Mouse (Mus musculus) left cerebral cortex, adult 2 months (tissue): ENCODE measurements around the gene Peli2. TPM values are rescaled to one million over a fixed set of nuclear protein-coding genes. Genes with fewer than 3 reads are reported as not detected.

ENCODE experiments used
- DNase-seq, 2 experiments: peaks; one replicate each; pipeline ENCODE4 v3.0.0; 2021 to 2022; ENCODE audit warnings: low spot score in 2 of 2, mixed read lengths in 1 of 2; ENCODE audit errors: extremely low spot score in 1 of 2
- H3K27ac ChIP-seq: fragments of 200-600 bp; 2 replicates; pipeline ENCODE4 v1.8.1; 2022
- H3K4me3 ChIP-seq: fragments of 200-600 bp; 2 replicates; pipeline ENCODE4 v1.8.1; 2022
- CTCF ChIP-seq: fragments of 200-600 bp; IDR thresholded peaks from 2 replicates; pipeline ENCODE4 v1.8.1; 2022; ENCODE audit warnings: antibody characterized with exemption, mild to moderate bottlenecking, moderate library complexity
- intact Hi-C: fragments of 180-260 bp; cut with DNase I; formaldehyde crosslinking; loops from one replicate; pipeline ENCODE4 v1.15.1; 2025
- total RNA-seq, 2 experiments: library from RNA; stranded (reverse); gene quantifications; 2 replicates each; pipeline ENCODE4 v1.2.3; 2021

Peli2 gene
- total RNA-seq, 2 experiments from 2014 or later = 19.3 to 23.1 TPM

GRCm38 (mm10) chr14:48289602-48290599 lies 169.3 kb downstream of the Peli2 start:
- no peak for TF ChIP-seq CTCF
- no peak overlapping the region for H3K4me3 ChIP-seq
- DNase-seq = no peak
- intact Hi-C loops = loop anchor here (5.0 kb wide), 1 partner anchor 42 kb away; no protein-coding TSS in a partner anchor
- no peak overlapping the region for H3K27ac ChIP-seq

GRCm38 (mm10) chr14:48293498-48293897 lies 172.9 kb downstream of the Peli2 start:
- TF ChIP-seq CTCF = no peak
- no peak overlapping the region for H3K4me3 ChIP-seq
- H3K27ac ChIP-seq = no peak overlapping the region
- no peak for DNase-seq
- intact Hi-C loops = no loop called here

- Histone ChIP-seq H3K27ac (peak overlapping the region; percentile 50; the same call in 1 of the 2 replicates), H3K4me3 (no peak overlapping the region)
- TF ChIP-seq CTCF = no peak
- DNase-seq = no peak
- intact Hi-C loops = no loop called here
These were observed 174.8 kb downstream of the Peli2 start for GRCm38 (mm10) chr14:48295410-48295809.

- H3K27ac ChIP-seq = peak overlapping the region; percentile 50; the same call in 1 of the 2 replicates
- DNase-seq = peak; percentile 26 to 27
- no peak overlapping the region for H3K4me3 ChIP-seq
- intact Hi-C loops = no loop called here
- TF ChIP-seq CTCF = no peak
These were observed 175.2 kb downstream of the Peli2 start for GRCm38 (mm10) chr14:48295815-48296271.

- no peak for TF ChIP-seq CTCF
- intact Hi-C loops = no loop called here
- Histone ChIP-seq H3K27ac (no peak overlapping the region), H3K4me3 (no peak overlapping the region)
- no peak for DNase-seq
These were observed 176.2 kb downstream of the Peli2 start for GRCm38 (mm10) chr14:48296820-48297219.

GRCm38 (mm10) chr14:48302471-48303186 lies 182.0 kb downstream of the Peli2 start:
- no peak for TF ChIP-seq CTCF
- Histone ChIP-seq H3K4me3 (no peak overlapping the region), H3K27ac (no peak overlapping the region)
- no peak for DNase-seq
- intact Hi-C loops = no loop called here

- no peak for DNase-seq
- intact Hi-C loops = no loop called here
- Histone ChIP-seq H3K4me3 (no peak overlapping the region), H3K27ac (no peak overlapping the region)
- no peak for TF ChIP-seq CTCF
These were observed 182.6 kb downstream of the Peli2 start for GRCm38 (mm10) chr14:48303235-48303634.

GRCm38 (mm10) chr14:48303841-48304240 lies 183.2 kb downstream of the Peli2 start:
- no peak overlapping the region for H3K27ac ChIP-seq
- no peak for DNase-seq
- intact Hi-C loops = no loop called here
- TF ChIP-seq CTCF = no peak
- H3K4me3 ChIP-seq = no peak overlapping the region

GRCm38 (mm10) chr14:48313234-48313633 lies 192.6 kb downstream of the Peli2 start:
- Histone ChIP-seq H3K4me3 (no peak overlapping the region), H3K27ac (no peak overlapping the region)
- intact Hi-C loops = no loop called here
- DNase-seq = no peak
- no peak for TF ChIP-seq CTCF

- DNase-seq = no peak
- intact Hi-C loops = no loop called here
- TF ChIP-seq CTCF = no peak
- Histone ChIP-seq H3K27ac (no peak overlapping the region), H3K4me3 (no peak overlapping the region)
These were observed 195.8 kb downstream of the Peli2 start for GRCm38 (mm10) chr14:48316396-48316795.

- no peak overlapping the region for H3K4me3 ChIP-seq
- no peak overlapping the region for H3K27ac ChIP-seq
- no peak for DNase-seq
- TF ChIP-seq CTCF = no peak
- intact Hi-C loops = no loop called here
These were observed 203.3 kb downstream of the Peli2 start for GRCm38 (mm10) chr14:48323771-48324459.
